Mouse (Mus musculus) forelimb bud, embryonic 11.5 days (tissue): ENCODE results near the gene Phgdh.

ENCODE experiments used
- DNase-seq: peaks from one replicate; pipeline ENCODE4 v3.0.0-alpha.2; 2012; ENCODE audit warnings: low read depth, low spot score

Phgdh gene

DNA sequence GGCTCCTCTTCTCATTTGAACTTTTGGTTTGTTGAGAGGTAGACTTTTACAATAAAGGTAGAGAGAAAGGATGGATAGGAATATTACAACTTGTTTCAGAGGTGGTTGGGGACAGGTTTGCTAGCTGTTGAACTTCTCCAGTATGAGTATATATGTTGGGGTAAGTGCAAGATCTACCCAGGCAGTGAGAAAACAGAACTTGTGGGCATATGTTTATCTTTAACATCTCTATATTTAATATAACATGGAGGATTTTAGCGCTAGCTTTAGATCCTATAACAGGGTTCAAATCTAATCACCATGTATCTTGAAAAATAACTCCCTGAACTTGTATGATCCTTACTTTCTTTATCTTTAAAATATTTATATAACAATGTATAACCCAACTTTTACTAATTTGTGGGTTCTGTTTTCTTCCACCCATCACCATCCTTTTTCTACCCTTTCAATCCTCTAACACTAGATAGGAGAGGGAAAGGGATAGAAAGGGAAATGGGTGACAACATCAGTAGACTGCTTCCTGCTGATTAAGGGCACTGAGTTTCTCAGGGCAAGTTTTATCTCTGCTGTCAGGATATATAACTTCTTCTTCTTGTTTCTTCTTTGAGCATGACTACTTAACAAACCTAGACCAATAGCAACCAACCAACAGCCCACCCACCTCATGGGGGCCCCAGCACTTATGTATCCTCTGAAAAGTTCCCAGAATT lies 40.2 kb downstream of the Phgdh start:
- no peak for DNase-seq

DNA sequence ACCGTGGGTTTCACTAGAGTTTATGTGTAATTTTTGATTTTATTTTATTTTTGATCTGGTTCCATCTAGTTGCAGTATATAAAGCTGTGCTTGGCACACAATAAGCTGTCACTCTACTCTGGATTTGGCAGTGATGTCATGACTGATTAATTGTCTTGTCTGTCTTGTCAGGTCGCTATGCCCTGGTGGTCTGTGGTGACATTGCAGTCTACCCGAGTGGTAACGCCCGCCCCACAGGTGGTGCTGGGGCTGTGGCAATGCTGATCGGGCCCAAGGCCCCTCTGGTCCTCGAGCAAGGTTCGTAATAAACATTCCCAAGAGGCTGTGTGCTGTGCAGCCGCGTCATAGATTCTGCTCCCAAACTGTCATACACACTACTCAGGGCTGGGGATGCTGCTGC lies 43.8 kb downstream of the Phgdh start:
- DNase-seq: no peak

DNA sequence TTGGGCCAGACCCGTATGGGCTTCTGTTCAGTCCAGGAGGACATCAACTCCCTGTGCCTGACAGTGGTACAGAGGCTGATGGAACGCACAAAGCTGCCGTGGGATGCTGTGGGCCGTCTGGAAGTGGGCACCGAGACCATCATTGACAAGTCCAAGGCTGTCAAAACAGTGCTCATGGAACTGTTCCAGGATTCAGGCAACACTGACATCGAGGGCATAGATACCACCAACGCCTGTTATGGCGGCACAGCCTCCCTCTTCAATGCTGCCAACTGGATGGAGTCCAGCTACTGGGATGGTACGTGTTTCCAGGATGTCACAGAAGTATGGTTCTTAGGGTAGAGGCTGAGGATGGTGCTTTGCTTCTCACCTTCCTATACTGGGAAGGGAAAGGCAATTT lies 48.7 kb downstream of the Phgdh start:
- no peak for DNase-seq

DNA sequence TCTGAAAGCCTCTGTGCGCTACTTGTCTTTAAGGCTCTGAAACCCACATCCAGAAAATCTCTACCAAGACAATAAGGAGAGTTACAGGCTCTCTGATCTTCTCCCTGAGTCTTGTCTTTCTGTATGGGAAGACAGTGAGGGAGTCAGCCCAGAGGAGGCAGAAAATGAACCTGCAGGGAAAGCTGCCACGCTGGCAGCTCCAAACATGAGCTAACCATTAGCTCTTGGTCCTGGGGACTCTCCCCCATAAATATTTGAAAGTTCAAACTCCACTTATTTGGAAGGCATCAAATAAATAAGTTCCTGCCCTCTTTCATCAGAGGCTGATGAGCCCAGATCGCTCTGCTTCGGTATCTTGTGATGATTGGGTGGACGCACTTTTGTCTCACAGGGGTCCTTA lies 56.6 kb downstream of the Phgdh start:
- no peak for DNase-seq

DNA sequence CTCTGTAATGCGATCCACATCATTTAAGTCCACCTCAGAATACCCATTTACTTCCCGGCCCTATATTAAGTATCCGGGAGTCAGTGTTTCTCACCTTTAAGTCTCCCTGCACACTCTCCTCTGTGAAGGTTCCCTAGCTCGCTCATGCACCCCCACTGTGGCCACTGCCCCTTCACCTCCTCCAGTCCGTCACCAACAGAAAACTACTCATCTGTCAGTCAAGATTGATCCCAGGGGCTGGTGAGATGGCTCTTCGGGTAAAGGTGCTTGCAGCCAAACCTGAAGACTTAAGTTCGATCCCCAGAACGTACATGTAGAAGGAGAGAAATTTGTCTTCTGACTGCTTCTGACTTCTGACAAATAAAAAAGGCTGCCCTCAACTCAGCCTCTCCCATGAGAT lies 57.4 kb downstream of the Phgdh start:
- DNase-seq: no peak

DNA sequence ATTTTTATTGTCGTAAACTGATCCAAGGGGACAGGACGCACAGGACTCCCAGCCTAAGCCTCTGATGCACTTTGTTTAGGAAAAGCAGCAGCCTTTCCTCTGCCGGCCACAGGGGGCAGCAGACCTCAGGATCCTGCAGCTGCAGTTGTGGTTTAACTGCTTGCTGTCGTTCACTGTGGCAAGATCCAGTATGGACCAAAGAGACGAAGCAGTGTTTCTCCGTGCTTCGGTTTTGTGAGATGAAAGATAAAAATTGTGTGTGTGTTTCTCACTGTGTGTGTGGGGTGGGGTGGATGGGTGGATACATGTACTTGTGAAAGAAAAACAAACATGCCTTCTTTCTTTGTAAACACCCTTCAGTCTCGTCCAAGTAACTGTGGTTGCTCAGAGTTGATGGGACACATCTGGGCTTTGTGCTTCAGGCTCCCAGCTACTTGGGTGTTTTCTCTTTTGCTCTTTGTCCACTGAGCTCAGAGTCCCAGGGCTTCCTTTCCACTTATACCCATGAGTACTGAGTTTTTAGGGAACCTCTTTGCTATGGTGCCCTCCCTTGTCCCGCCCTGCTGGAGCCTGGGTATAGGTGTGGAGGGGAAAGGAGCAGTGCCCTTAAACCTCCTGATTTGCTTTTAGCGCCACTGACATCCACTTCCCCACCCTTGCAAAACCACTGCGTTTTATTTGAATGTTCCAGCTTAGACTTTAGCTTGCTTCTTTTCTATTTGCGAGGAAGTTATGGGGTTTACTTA lies 58.7 kb downstream of the Phgdh start:
- DNase-seq: peak; percentile 70

DNA sequence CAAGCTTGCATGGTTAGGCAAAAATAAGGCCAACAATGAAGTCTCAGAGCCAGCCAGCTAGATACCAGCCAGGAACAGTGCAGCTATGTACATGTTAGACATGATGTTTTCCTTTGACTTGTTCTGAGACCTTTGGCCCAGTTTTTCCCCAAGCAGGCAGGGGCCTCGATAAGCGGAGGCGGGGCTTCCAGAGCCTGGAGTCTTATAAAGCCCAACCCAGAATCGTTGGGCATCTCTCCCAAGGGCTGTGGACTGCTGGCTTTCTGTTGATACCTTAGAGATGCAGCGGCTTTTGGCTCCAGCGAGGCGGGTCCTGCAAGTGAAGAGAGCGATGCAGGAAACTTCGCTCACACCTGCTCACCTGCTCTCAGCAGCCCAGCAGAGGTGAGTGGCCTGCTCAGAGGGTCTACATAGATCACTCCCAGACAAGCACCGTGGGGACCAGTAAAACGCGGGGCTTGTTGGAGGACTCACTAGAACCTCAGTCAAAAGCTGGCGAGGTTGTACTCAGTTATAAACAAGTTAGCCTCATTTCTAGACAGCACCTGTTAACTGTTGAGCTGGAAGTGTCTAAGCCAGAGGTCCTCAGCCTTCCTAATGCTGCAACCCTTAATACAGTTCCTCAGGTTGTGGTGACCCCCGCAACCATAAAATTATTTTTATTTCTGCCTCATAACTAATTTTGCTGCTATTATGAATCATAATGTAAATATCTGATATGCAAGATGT lies 59.4 kb downstream of the Phgdh start, which contains the start of gene Hmgcs2:
Gene Hmgcs2, plus strand, starts transcription at position 232 of the 729 bp plus-strand sequence.
- DNase-seq: no peak

DNA sequence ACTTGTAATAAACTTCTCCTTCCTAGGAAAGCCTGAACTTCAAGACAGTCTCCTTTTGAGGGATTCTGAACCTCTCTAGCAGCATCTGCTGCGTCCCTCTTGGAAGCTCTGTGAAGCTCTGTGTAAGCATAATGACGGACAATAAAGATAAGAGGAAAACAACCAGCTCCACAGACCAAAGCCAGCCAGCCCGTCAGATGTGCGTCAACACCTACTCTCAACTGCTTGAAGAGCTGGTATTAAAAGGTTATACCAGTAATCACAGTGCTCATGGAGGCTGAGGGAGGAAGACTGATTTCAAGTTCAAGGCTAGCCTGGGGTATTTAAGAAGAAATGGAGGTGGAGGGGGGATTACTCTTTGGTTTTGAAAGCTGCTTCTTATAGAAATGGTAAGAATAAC lies 60.1 kb downstream of the Phgdh start:
- DNase-seq: no peak

DNA sequence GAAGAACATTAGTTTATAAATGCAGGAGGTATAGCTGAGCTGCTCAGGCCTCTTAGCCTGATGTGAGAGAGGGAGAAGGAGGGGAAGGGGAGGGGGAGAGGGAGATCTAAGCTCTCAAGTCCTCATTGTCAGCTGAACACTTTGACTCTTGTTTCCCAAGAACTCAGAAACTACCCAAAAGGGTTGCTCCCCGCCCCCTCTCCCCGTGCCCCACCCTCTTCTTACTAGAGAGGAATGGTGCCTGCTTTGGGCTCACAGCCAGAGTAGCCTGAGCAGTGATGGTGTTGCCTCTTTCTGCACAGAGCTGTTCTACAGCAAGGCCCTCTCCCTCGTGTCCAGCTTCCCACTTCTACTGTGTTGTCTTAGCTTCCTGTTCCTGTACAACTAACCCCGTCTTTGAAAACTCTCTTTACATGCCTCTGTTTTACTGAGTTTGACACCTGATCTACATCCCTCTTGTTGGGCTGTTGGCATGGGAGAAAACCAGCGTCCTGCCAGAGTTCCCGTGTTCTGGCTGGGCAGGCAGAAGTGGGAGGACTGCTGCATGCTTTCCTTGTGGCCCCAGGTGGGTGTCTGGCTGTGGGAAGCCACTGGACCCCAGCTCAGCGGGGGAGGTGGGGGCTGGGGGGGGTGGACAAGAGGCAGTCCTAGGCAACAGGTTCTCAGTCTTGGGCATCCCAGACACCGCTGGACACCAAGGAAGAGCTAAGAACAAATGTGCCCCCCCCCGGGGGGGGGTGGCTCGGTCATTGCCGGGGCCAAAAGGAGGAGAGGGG lies 66.0 kb downstream of the Phgdh start:
- DNase-seq: no peak

DNA sequence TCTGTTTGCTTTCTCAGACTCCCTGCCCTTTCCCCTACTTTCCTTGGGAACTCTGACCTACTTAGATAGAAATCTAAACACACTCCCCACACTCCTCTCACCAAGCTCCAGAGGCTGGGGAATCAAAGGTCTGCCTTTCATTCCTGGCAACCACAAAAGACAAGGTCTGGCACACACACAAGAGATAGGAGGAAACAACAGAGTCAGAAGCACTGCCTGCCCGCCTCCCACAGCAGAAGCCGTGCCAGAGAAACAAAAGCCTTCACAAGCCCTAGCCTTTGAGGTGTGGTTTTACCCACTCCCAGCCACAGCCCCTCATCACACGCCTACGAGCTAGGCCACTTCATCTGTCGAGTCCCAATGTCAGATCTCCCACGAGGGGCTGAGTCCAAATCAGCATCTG lies 72.5 kb downstream of the Phgdh start:
- no peak for DNase-seq
